ENCODE assay signal across 1 mouse cellular context in the genomic region with DNA sequence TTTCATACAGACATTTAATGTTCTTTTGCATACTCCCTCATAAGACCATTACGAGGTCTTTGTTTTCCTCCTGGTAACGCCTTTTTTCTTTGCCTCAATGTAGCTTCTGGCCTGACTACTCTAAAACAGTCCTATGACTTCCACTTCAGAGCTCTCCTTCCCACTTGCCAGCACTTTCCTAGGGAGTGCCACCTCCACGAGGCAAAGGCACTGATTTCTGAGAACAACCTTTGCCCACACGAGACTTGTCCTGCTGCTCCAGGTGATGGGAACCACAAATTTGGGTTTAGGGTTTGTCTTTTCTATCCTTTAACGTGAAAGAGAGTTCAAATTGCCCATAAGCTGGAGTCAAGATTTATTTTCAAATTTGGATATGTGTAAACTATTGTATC.
TF ChIP-seq lines count a peak whose summit lies in the region.

No protein-coding gene starts in this region.

TF ChIP-seq in MEL, 35 proteins besides CTCF, POLR2A, EP300 and RAD21 (continued from another document):
- TF ChIP-seq RCOR1 (IDR thresholded peaks at IDR 0.05; ENCODE audit: low read depth, low read length): no peak
- no peak for TF ChIP-seq NELFE (IDR thresholded peaks at IDR 0.05; ENCODE audit: low read depth, low read length)
- TF ChIP-seq SIN3A (IDR thresholded peaks at IDR 0.05; ENCODE audit: low read length): no peak
